Mouse (Mus musculus) E14TG2a.4 (cell line): Measurements from ENCODE around the gene 1700034J05Rik.

Experiments
- H3K27me3 ChIP-seq: 2 replicates; pipeline ENCODE4 v1.6.1; 2014; ENCODE audit warnings: low read length, control low read depth; ENCODE audit not compliant: insufficient read depth
- H3K36me3 ChIP-seq: 2 replicates; pipeline ENCODE4 v1.6.1; 2014; ENCODE audit warnings: low read length, control low read depth; ENCODE audit not compliant: insufficient read depth
- H3K4me1 ChIP-seq: replicated peaks from 2 replicates; pipeline ENCODE4 v1.6.1; 2014; ENCODE audit warnings: low read depth, low read length, control low read depth
- H3K4me3 ChIP-seq: replicated peaks from 2 replicates; pipeline ENCODE4 v1.5.1; 2014; ENCODE audit warnings: mild to moderate bottlenecking, low read length
- H3K9me3 ChIP-seq: 2 replicates; pipeline ENCODE4 v1.6.1; 2014; ENCODE audit warnings: low read length, control low read depth
- CTCF ChIP-seq: conservative IDR thresholded peaks from 2 replicates; pipeline ENCODE4 v1.5.1; 2014; ENCODE audit warnings: low read length
- NANOG ChIP-seq: IDR thresholded peaks from 2 replicates; pipeline ENCODE4 v1.6.1; 2014; ENCODE audit warnings: borderline replicate concordance, low read length, mixed read lengths
- POU5F1 ChIP-seq: IDR thresholded peaks from 2 replicates; pipeline ENCODE4 v1.6.1; 2014; ENCODE audit warnings: low read length, borderline replicate concordance

The 1700034J05Rik gene

GRCm38 (mm10) chr6:146981249-146981835 is 27.1 kb upstream of the 1700034J05Rik start:
- peaks cover 3% of the 10 kb centered on the region; the same call in 1 of the 2 replicates for H3K4me1 ChIP-seq
- no peaks in the 10 kb centered on the region for H3K27me3 ChIP-seq
- H3K9me3 ChIP-seq = no peaks in the 10 kb centered on the region
- H3K4me3 ChIP-seq = no peak overlapping the region
- peaks cover 9% of the 10 kb centered on the region; the same call in 1 of the 2 replicates for H3K36me3 ChIP-seq
- TF ChIP-seq CTCF (no peak), POU5F1 (no peak), NANOG (no peak)

DNA sequence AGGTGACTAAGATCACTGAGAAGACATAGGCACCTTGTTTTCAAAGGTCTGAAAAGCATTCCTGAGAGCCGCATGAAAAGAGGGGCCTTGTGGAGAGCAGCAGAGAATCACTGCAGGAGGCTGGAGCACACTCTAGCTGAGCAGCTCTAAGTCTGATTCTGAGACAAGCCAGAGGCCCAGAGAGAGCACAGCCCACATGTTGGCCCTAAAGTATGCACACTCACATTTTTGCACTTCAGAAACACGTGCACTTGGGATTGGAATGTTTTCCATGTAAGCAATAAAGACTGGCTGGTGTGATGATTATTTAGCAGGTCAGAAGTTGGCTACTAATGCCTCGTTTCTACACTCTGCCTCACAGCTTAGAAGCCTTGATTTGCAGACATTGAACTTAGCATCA is 25.7 kb upstream of the 1700034J05Rik start:
- no peak overlapping the region for H3K4me3 ChIP-seq
- no peaks in the 10 kb centered on the region for H3K27me3 ChIP-seq
- no peaks in the 10 kb centered on the region for H3K9me3 ChIP-seq
- TF ChIP-seq POU5F1 = no peak
- no peak for TF ChIP-seq NANOG
- no peak for TF ChIP-seq CTCF
- H3K36me3 ChIP-seq = peaks cover 9% of the 10 kb centered on the region; the same call in 1 of the 2 replicates
- H3K4me1 ChIP-seq = peaks cover 3% of the 10 kb centered on the region; the same call in 1 of the 2 replicates

DNA sequence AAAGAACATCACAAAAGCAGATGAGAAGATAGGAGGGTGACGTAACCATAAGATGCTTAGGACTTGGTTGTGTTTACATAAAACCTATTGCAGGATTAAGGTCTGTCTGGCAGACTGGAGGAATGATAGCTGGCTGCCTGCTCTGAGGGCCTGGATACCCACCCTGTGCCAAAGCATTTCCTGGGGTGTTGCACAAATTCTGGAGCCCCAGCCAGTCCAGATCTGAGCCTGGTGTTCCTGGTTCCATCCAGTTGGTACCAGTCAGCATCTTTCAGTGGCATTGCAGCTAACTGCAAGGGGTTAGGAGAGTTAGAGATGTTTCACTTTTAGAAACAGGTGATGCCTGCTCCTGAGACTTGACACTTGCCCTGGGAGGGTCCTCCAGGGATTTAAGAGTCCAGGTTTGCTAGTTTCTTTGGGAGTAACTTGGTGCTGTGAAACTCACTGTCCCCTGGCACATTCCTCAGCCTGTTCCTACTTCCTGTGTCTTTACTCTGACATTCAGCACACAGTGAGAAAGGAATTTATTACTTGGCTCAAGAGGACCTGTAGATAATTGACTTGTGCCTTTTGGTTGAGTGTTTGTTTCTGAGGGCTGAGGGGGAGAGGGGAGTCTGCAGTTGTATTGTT is 25.0 kb upstream of the 1700034J05Rik start:
- no peak overlapping the region for H3K4me3 ChIP-seq
- no peak for TF ChIP-seq POU5F1
- no peak for TF ChIP-seq CTCF
- TF ChIP-seq NANOG = no peak
- no peaks in the 10 kb centered on the region for H3K27me3 ChIP-seq
- H3K36me3 ChIP-seq = peaks cover 9% of the 10 kb centered on the region; the same call in 1 of the 2 replicates
- peaks cover 3% of the 10 kb centered on the region; the same call in 1 of the 2 replicates for H3K4me1 ChIP-seq
- H3K9me3 ChIP-seq = no peaks in the 10 kb centered on the region

- Histone ChIP-seq H3K27me3 (no peaks in the 10 kb centered on the region), H3K4me1 (peaks cover 3% of the 10 kb centered on the region; the same call in 1 of the 2 replicates), H3K4me3 (no peak overlapping the region), H3K9me3 (no peaks in the 10 kb centered on the region), H3K36me3 (peaks cover 9% of the 10 kb centered on the region; the same call in 1 of the 2 replicates)
- peak; percentile 26; the same call in 1 of the 2 replicates for TF ChIP-seq CTCF
- no peak for TF ChIP-seq NANOG
These were observed 24.5 kb upstream of the 1700034J05Rik start for GRCm38 (mm10) chr6:146978691-146979114.

- Histone ChIP-seq H3K27me3 (no peaks in the 10 kb centered on the region), H3K4me3 (no peak overlapping the region), H3K9me3 (no peaks in the 10 kb centered on the region), H3K36me3 (peaks cover 9% of the 10 kb centered on the region; the same call in 1 of the 2 replicates), H3K4me1 (peaks cover under 1% of the 10 kb centered on the region; the same call in 1 of the 2 replicates)
- no peak for TF ChIP-seq POU5F1
- no peak for TF ChIP-seq NANOG
- TF ChIP-seq CTCF = no peak
These were observed 22.2 kb upstream of the 1700034J05Rik start for GRCm38 (mm10) chr6:146976446-146976845.

DNA sequence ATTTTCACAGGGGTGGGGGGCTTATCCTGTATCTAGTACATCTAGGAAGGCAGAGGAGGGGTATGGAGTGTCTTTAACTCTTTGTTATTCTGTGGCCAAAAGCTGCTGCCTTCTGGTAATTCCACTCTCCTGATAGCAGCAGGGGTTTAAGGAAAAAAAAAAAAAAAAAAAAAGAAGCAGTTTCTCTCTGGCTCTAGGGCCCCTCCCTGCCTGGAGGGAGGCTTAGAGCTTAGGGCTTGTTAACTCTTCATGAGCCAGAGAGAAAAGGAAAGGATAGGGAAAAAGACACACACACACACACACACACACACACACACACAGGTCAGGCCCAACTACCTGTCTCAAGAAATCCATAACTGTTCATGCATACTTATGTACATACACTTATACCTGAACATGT is 19.6 kb upstream of the 1700034J05Rik start:
- Histone ChIP-seq H3K4me1 (peaks cover 3% of the 10 kb centered on the region), H3K27me3 (no peaks in the 10 kb centered on the region), H3K9me3 (no peaks in the 10 kb centered on the region), H3K4me3 (no peak overlapping the region), H3K36me3 (peaks cover 9% of the 10 kb centered on the region; the same call in 1 of the 2 replicates)
- TF ChIP-seq CTCF (no peak), POU5F1 (no peak), NANOG (no peak)

DNA sequence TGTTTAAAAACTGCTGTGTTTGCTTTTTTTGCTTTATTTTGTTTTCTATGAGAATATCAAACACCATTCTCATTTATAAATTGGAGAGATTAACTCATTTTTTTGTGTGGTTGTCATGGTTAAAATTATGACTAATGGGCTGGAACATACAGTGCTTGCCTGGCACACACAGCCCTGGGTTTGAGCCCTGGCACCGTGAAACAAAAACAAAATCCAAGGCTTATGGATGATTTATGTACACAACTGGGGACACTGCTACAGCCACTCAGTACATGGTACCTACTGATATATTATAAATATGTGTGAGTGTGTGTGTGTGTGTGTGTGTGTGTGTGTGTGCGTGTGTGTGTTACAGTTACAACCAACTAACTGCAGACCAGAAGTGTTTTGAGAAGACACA is 19.2 kb upstream of the 1700034J05Rik start:
- Histone ChIP-seq H3K27me3 (no peaks in the 10 kb centered on the region), H3K4me3 (no peak overlapping the region), H3K4me1 (peaks cover 3% of the 10 kb centered on the region), H3K9me3 (no peaks in the 10 kb centered on the region), H3K36me3 (peaks cover 9% of the 10 kb centered on the region; the same call in 1 of the 2 replicates)
- TF ChIP-seq CTCF (no peak), POU5F1 (no peak), NANOG (no peak)

- peaks cover 7% of the 10 kb centered on the region for H3K4me1 ChIP-seq
- H3K4me3 ChIP-seq = no peak overlapping the region
- H3K36me3 ChIP-seq = 0 out of 2 replicates have a peak, but pooled peaks cover 3% of the 10 kb centered on the region
- TF ChIP-seq NANOG (no peak), CTCF (no peak), POU5F1 (no peak)
- H3K9me3 ChIP-seq = no peaks in the 10 kb centered on the region
- no peaks in the 10 kb centered on the region for H3K27me3 ChIP-seq
These were observed 18.5 kb upstream of the 1700034J05Rik start for GRCm38 (mm10) chr6:146972740-146973139.

- Histone ChIP-seq H3K27me3 (no peaks in the 10 kb centered on the region), H3K4me3 (no peak overlapping the region), H3K4me1 (peaks cover 9% of the 10 kb centered on the region), H3K9me3 (no peaks in the 10 kb centered on the region), H3K36me3 (0 out of 2 replicates have a peak, but pooled peaks cover 3% of the 10 kb centered on the region)
- no peak for TF ChIP-seq POU5F1
- TF ChIP-seq CTCF = no peak
- TF ChIP-seq NANOG = no peak
These were observed 17.8 kb upstream of the 1700034J05Rik start for GRCm38 (mm10) chr6:146972009-146972408.
